Mouse (Mus musculus): Measurements from ENCODE around the gene Fmo5. TPM values are rescaled to one million over a fixed set of nuclear protein-coding genes. Genes with fewer than 3 reads are reported as not detected.

The Fmo5 gene
- polyA plus RNA-seq, 1 experiment, result 0.12 TPM

- Histone ChIP-seq H3K79me2 (ENCODE audit: control insufficient read depth, insufficient read depth) (no peaks in the 10 kb centered on the region), H3K27me3 (ENCODE audit: control insufficient read depth, insufficient read depth, insufficient read length) (no peaks in the 10 kb centered on the region), H3ac (ENCODE audit: control insufficient read depth, insufficient read length, low read depth) (no peak overlapping the region), H3K79me3 (ENCODE audit: low read depth) (no peaks in the 10 kb centered on the region), H3K36me3 (ENCODE audit: control insufficient read depth, insufficient read depth) (no peaks in the 10 kb centered on the region), H3K4me3 (ENCODE audit: insufficient read depth, poor library complexity, severe bottlenecking) (no peak overlapping the region)
- no peak for TF ChIP-seq USF1 (IDR thresholded peaks at IDR 0.05; ENCODE audit: low read depth)
- TF ChIP-seq CEBPB (IDR thresholded peaks at IDR 0.05; ENCODE audit: low read depth), result no peak
- TF ChIP-seq CTCF (IDR thresholded peaks at IDR 0.05; ENCODE audit: control insufficient read depth, insufficient read depth, insufficient read length), result no peak
- no peak for TF ChIP-seq MAX (IDR thresholded peaks at IDR 0.05)
- TF ChIP-seq MYOD1 (IDR thresholded peaks at IDR 0.05; ENCODE audit: control insufficient read depth, insufficient read length, low read depth), result no peak
- no peak for TF ChIP-seq MYOG (IDR thresholded peaks at IDR 0.05; ENCODE audit: control insufficient read depth, extremely low read depth, insufficient read length)
- TF ChIP-seq FOSL1 (IDR thresholded peaks at IDR 0.05; ENCODE audit: insufficient read depth, low read length, poor library complexity, severe bottlenecking), result no peak
These were observed 4.0 kb upstream of the Fmo5 start for GRCm38 (mm10) chr3:97624611-97625010.

GRCm38 (mm10) chr3:97627893-97628292 is 711 bp upstream of the Fmo5 start:
- Histone ChIP-seq H3K79me3 (ENCODE audit: low read depth) (no peaks in the 10 kb centered on the region), H3K27me3 (ENCODE audit: control insufficient read depth, insufficient read depth, insufficient read length) (no peaks in the 10 kb centered on the region), H3K4me3 (ENCODE audit: insufficient read depth, poor library complexity, severe bottlenecking) (no peak overlapping the region), H3K79me2 (ENCODE audit: control insufficient read depth, insufficient read depth) (no peaks in the 10 kb centered on the region), H3ac (ENCODE audit: control insufficient read depth, insufficient read length, low read depth) (no peak overlapping the region), H3K36me3 (ENCODE audit: control insufficient read depth, insufficient read depth) (no peaks in the 10 kb centered on the region)
- TF ChIP-seq MYOG (IDR thresholded peaks at IDR 0.05; ENCODE audit: control insufficient read depth, extremely low read depth, insufficient read length), result no peak
- no peak for TF ChIP-seq MYOD1 (IDR thresholded peaks at IDR 0.05; ENCODE audit: control insufficient read depth, insufficient read length, low read depth)
- no peak for TF ChIP-seq USF1 (IDR thresholded peaks at IDR 0.05; ENCODE audit: low read depth)
- TF ChIP-seq CEBPB (IDR thresholded peaks at IDR 0.05; ENCODE audit: low read depth), result no peak
- TF ChIP-seq CTCF (IDR thresholded peaks at IDR 0.05; ENCODE audit: control insufficient read depth, insufficient read depth, insufficient read length), result no peak
- TF ChIP-seq MAX (IDR thresholded peaks at IDR 0.05), result no peak
- TF ChIP-seq FOSL1 (IDR thresholded peaks at IDR 0.05; ENCODE audit: insufficient read depth, low read length, poor library complexity, severe bottlenecking), result no peak

- no peak overlapping the region for H3K4me3 ChIP-seq (ENCODE audit: insufficient read depth, poor library complexity, severe bottlenecking)
- no peak overlapping the region for H3ac ChIP-seq (ENCODE audit: control insufficient read depth, insufficient read length, low read depth)
- no peaks in the 10 kb centered on the region for H3K79me2 ChIP-seq (ENCODE audit: control insufficient read depth, insufficient read depth)
- H3K27me3 ChIP-seq (ENCODE audit: control insufficient read depth, insufficient read depth, insufficient read length), result no peaks in the 10 kb centered on the region
- no peaks in the 10 kb centered on the region for H3K36me3 ChIP-seq (ENCODE audit: control insufficient read depth, insufficient read depth)
- H3K79me3 ChIP-seq (ENCODE audit: low read depth), result no peaks in the 10 kb centered on the region
- TF ChIP-seq CTCF (IDR thresholded peaks at IDR 0.05; ENCODE audit: control insufficient read depth, insufficient read depth, insufficient read length), result no peak
- TF ChIP-seq FOSL1 (IDR thresholded peaks at IDR 0.05; ENCODE audit: insufficient read depth, low read length, poor library complexity, severe bottlenecking), result no peak
- TF ChIP-seq CEBPB (IDR thresholded peaks at IDR 0.05; ENCODE audit: low read depth), result no peak
- no peak for TF ChIP-seq MYOD1 (IDR thresholded peaks at IDR 0.05; ENCODE audit: control insufficient read depth, insufficient read length, low read depth)
- TF ChIP-seq USF1 (IDR thresholded peaks at IDR 0.05; ENCODE audit: low read depth), result no peak
- no peak for TF ChIP-seq MAX (IDR thresholded peaks at IDR 0.05)
- no peak for TF ChIP-seq MYOG (IDR thresholded peaks at IDR 0.05; ENCODE audit: control insufficient read depth, extremely low read depth, insufficient read length)
These were observed 1.3 kb downstream of the Fmo5 start for GRCm38 (mm10) chr3:97629941-97630340.

GRCm38 (mm10) chr3:97630746-97631145 is 2.1 kb downstream of the Fmo5 start:
- Histone ChIP-seq H3K36me3 (ENCODE audit: control insufficient read depth, insufficient read depth) (no peaks in the 10 kb centered on the region), H3ac (ENCODE audit: control insufficient read depth, insufficient read length, low read depth) (no peak overlapping the region), H3K79me3 (ENCODE audit: low read depth) (no peaks in the 10 kb centered on the region), H3K79me2 (ENCODE audit: control insufficient read depth, insufficient read depth) (no peaks in the 10 kb centered on the region), H3K4me3 (ENCODE audit: insufficient read depth, poor library complexity, severe bottlenecking) (no peak overlapping the region), H3K27me3 (ENCODE audit: control insufficient read depth, insufficient read depth, insufficient read length) (no peaks in the 10 kb centered on the region)
- TF ChIP-seq MYOD1 (IDR thresholded peaks at IDR 0.05; ENCODE audit: control insufficient read depth, insufficient read length, low read depth) (no peak), MAX (IDR thresholded peaks at IDR 0.05) (no peak), FOSL1 (IDR thresholded peaks at IDR 0.05; ENCODE audit: insufficient read depth, low read length, poor library complexity, severe bottlenecking) (no peak), USF1 (IDR thresholded peaks at IDR 0.05; ENCODE audit: low read depth) (no peak), CTCF (IDR thresholded peaks at IDR 0.05; ENCODE audit: control insufficient read depth, insufficient read depth, insufficient read length) (no peak), CEBPB (IDR thresholded peaks at IDR 0.05; ENCODE audit: low read depth) (no peak), MYOG (IDR thresholded peaks at IDR 0.05; ENCODE audit: control insufficient read depth, extremely low read depth, insufficient read length) (no peak)

GRCm38 (mm10) chr3:97631258-97631860 is 2.8 kb downstream of the Fmo5 start:
- H3K79me2 ChIP-seq (ENCODE audit: control insufficient read depth, insufficient read depth), result no peaks in the 10 kb centered on the region
- TF ChIP-seq MYOG (IDR thresholded peaks at IDR 0.05; ENCODE audit: control insufficient read depth, extremely low read depth, insufficient read length), result no peak
- TF ChIP-seq MYOD1 (IDR thresholded peaks at IDR 0.05; ENCODE audit: control insufficient read depth, insufficient read length, low read depth), result no peak
- no peak for TF ChIP-seq CEBPB (IDR thresholded peaks at IDR 0.05; ENCODE audit: low read depth)
- TF ChIP-seq FOSL1 (IDR thresholded peaks at IDR 0.05; ENCODE audit: insufficient read depth, low read length, poor library complexity, severe bottlenecking), result no peak
- no peak for TF ChIP-seq USF1 (IDR thresholded peaks at IDR 0.05; ENCODE audit: low read depth)
- no peak for TF ChIP-seq CTCF (IDR thresholded peaks at IDR 0.05; ENCODE audit: control insufficient read depth, insufficient read depth, insufficient read length)
- no peak for TF ChIP-seq MAX (IDR thresholded peaks at IDR 0.05)
- H3ac ChIP-seq (ENCODE audit: control insufficient read depth, insufficient read length, low read depth), result no peak overlapping the region
- no peak overlapping the region for H3K4me3 ChIP-seq (ENCODE audit: insufficient read depth, poor library complexity, severe bottlenecking)
- no peaks in the 10 kb centered on the region for H3K36me3 ChIP-seq (ENCODE audit: control insufficient read depth, insufficient read depth)
- H3K79me3 ChIP-seq (ENCODE audit: low read depth), result no peaks in the 10 kb centered on the region
- no peaks in the 10 kb centered on the region for H3K27me3 ChIP-seq (ENCODE audit: control insufficient read depth, insufficient read depth, insufficient read length)
